ENCODE assay signal across 19 mouse cellular contexts in the genomic region with DNA sequence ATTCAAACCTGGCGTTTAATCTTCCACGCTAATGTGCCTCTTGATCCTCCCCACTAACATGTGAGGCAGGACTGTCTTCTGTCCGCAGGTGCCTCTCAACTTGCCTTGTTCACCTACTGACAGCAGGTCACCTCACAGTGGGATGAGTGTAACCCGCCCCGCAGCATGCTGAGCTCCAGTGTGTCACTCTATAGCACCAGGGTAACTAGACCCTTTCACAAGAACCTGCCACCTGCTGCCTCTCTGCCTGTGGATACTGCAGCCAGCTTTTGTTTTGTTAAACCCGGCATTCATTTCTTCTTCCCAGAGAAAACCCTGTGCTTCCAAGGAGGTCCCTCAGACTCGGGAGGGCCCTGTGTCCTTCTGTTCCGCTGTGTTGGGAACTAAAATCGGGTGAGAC.
DNase-seq lines count a peak whose midpoint lies in the region; ATAC-seq and TF ChIP-seq lines count a peak whose summit lies in the region.
"Had no signal": no experiment of that assay in that cellular context is flagged by ENCODE, and none has a peak within 500 bp of the region (broad histone marks: within the 10 kb centered on the region; RNA-seq: fewer than 3 reads in every experiment).

No protein-coding gene starts in this region.

- WGBS in forebrain, embryonic 13.5 days, result 19% methylated on average over 9 of the region's 9 CpGs
- 23% methylated on average over 9 of the region's 9 CpGs for WGBS in forebrain, embryonic 14.5 days

- peaks cover 10% of the 10 kb centered on the region for H3K4me1 ChIP-seq in forebrain, embryonic 13.5 days
- H3K4me1 ChIP-seq in forebrain, embryonic 14.5 days (ENCODE audit: control insufficient read depth, insufficient read depth, low read length), result peaks cover 7% of the 10 kb centered on the region; the same call in 1 of the 2 replicates
- H3K4me1 ChIP-seq in E14TG2a.4 (replicated peaks; ENCODE audit: low read depth, low read length), result peaks cover 58% of the 10 kb centered on the region

- H3K27ac ChIP-seq in forebrain, embryonic 13.5 days, result no peak overlapping the region
- no peak overlapping the region for H3K27ac ChIP-seq in forebrain, embryonic 14.5 days (ENCODE audit: low read depth, low read length)
- H3K27ac ChIP-seq: heart, embryonic 13.5 days; hindbrain, embryonic 13.5 days; hindbrain, postnatal 0 days had no signal

- TF ChIP-seq CTCF in E14TG2a.4 (conservative IDR thresholded peaks at IDR 0.05; ENCODE audit: low read length), result no peak; the same call in 1 of the 2 replicates

- no peak overlapping the region for H3K4me3 ChIP-seq in forebrain, embryonic 13.5 days
- H3K4me3 ChIP-seq in forebrain, embryonic 14.5 days (ENCODE audit: low read depth, low read length), result no peak overlapping the region
- H3K4me3 ChIP-seq in E14TG2a.4 (replicated peaks; ENCODE audit: low read length), result 0 out of 2 replicates have a peak overlapping the region, but pooled peaks have one; percentile 26
- H3K4me3 ChIP-seq: heart, embryonic 13.5 days; hindbrain, embryonic 13.5 days had no signal

- DNase-seq in cerebellum, postnatal 25 days, result peak; percentile 12 to 13
- no peak for DNase-seq in cerebellum, adult 18-20 months
- DNase-seq in forebrain, embryonic 14.5 days (ENCODE audit: low spot score), result no peak
- peak; percentile 43 for DNase-seq in ZHBTc4 (ENCODE audit: low read depth, low spot score)
- no peak for DNase-seq in adrenal gland, postnatal 4 days (ENCODE audit: low spot score in 2 of 2)
- DNase-seq: adrenal gland, postnatal 10 days; B cell, adult 2 months; cerebellum, adult 11-12 months; cerebellum, adult 9-11 months; forebrain, postnatal 0 days; gastrocnemius, postnatal 14 days; heart, postnatal 36 days; kidney, adult 11 months had no signal

- H3K4me2 ChIP-seq in forebrain, embryonic 13.5 days, result no peak overlapping the region
- no peak overlapping the region for H3K4me2 ChIP-seq in forebrain, embryonic 14.5 days (ENCODE audit: low read length)
- H3K4me2 ChIP-seq: heart, embryonic 13.5 days; hindbrain, embryonic 13.5 days had no signal

- no peak for ATAC-seq in forebrain, embryonic 13.5 days
- ATAC-seq in forebrain, embryonic 14.5 days, result no peak
- ATAC-seq: CD4-positive, CD25-positive, alpha-beta regulatory T cell, adult 4 months; forebrain, postnatal 0 days; hindbrain, postnatal 0 days had no signal

- 0 out of 2 replicates have a peak overlapping the region, but pooled peaks have one; percentile 14 for H3K9ac ChIP-seq in forebrain, embryonic 13.5 days
- H3K9ac ChIP-seq in forebrain, embryonic 14.5 days (ENCODE audit: low read length), result no peak overlapping the region
- H3K9ac ChIP-seq: forebrain, postnatal 0 days; heart, embryonic 13.5 days; hindbrain, embryonic 13.5 days had no signal

- no peaks in the 10 kb centered on the region for H3K27me3 ChIP-seq in forebrain, embryonic 13.5 days
- H3K27me3 ChIP-seq in forebrain, embryonic 14.5 days (replicated peaks; ENCODE audit: control insufficient read depth, insufficient read depth, low read length), result no peaks in the 10 kb centered on the region
- no peaks in the 10 kb centered on the region for H3K27me3 ChIP-seq in E14TG2a.4 (ENCODE audit: insufficient read depth, low read length)
- H3K27me3 ChIP-seq: heart, embryonic 13.5 days had no signal

- H3K36me3 ChIP-seq in forebrain, embryonic 13.5 days (ENCODE audit: poor library complexity, severe bottlenecking), result no peaks in the 10 kb centered on the region
- H3K36me3 ChIP-seq in forebrain, embryonic 14.5 days (ENCODE audit: control insufficient read depth, insufficient read depth, low read length), result no peaks in the 10 kb centered on the region
- H3K36me3 ChIP-seq in E14TG2a.4 (ENCODE audit: insufficient read depth, low read length), result no peaks in the 10 kb centered on the region
- H3K36me3 ChIP-seq: heart, embryonic 13.5 days; hindbrain, embryonic 13.5 days had no signal

- H3K9me3 ChIP-seq in forebrain, embryonic 13.5 days (replicated peaks), result no peaks in the 10 kb centered on the region
- no peaks in the 10 kb centered on the region for H3K9me3 ChIP-seq in forebrain, embryonic 14.5 days (replicated peaks; ENCODE audit: control insufficient read depth, low read length)
- peaks cover 12% of the 10 kb centered on the region for H3K9me3 ChIP-seq in E14TG2a.4 (ENCODE audit: low read length)
- H3K9me3 ChIP-seq: heart, embryonic 13.5 days had no signal

Comparison
In these comparisons a context has a peak if more than half of its experiments do, and no peak if none do; other contexts are left out.
1. DNase-seq: peak in cerebellum, postnatal 25 days (2 of 2) and ZHBTc4 (single experiment); none in cerebellum, adult 18-20 months (0 of 2), forebrain, embryonic 14.5 days (single experiment) and adrenal gland, postnatal 4 days (0 of 2).